Mouse (Mus musculus) heart, adult 9 months (tissue): ENCODE measurements around the gene Fosl2.

Source experiments
- DNase-seq, 2 experiments: peaks; one replicate each; pipeline ENCODE4 v3.0.0; 2022; ENCODE audit warnings: low spot score in 2 of 2

Gene Fosl2

GRCm38 (mm10) chr5:32135336-32136206 lies at the start of gene Fosl2:
Gene Fosl2, plus strand, starts transcription at chr5:32135801.
- peak; percentile 97 to 98 for DNase-seq

GRCm38 (mm10) chr5:32085971-32086370 lies 49.6 kb upstream of the Fosl2 start:
- DNase-seq, result no peak

GRCm38 (mm10) chr5:32086526-32087090 lies 49.0 kb upstream of the Fosl2 start:
- no peak for DNase-seq

- DNase-seq, result no peak
Observed at GRCm38 (mm10) chr5:32089481-32089880, 46.1 kb upstream of the Fosl2 start.

GRCm38 (mm10) chr5:32092281-32092680 lies 43.3 kb upstream of the Fosl2 start:
- DNase-seq, result no peak

GRCm38 (mm10) chr5:32098691-32099090 lies 36.9 kb upstream of the Fosl2 start:
- DNase-seq, result no peak

- DNase-seq, result peak; percentile 63 to 80
Observed at GRCm38 (mm10) chr5:32102484-32102883, 33.1 kb upstream of the Fosl2 start.

GRCm38 (mm10) chr5:32102971-32103431 lies 32.6 kb upstream of the Fosl2 start:
- DNase-seq, result peak; percentile 58 to 63

- no peak for DNase-seq
Observed at GRCm38 (mm10) chr5:32103545-32103944, 32.1 kb upstream of the Fosl2 start.

GRCm38 (mm10) chr5:32104119-32104990 lies 31.2 kb upstream of the Fosl2 start:
- DNase-seq, result no peak

- DNase-seq, result peak; percentile 39 to 57
Observed at GRCm38 (mm10) chr5:32106473-32107140, 29.0 kb upstream of the Fosl2 start.

GRCm38 (mm10) chr5:32110651-32111050 lies 24.9 kb upstream of the Fosl2 start:
- DNase-seq, result no peak

- peak in 1 of 2 experiments; percentile 51 for DNase-seq
Observed at GRCm38 (mm10) chr5:32112206-32112916, 23.2 kb upstream of the Fosl2 start.

- no peak for DNase-seq
Observed at GRCm38 (mm10) chr5:32120901-32121376, 14.7 kb upstream of the Fosl2 start.

- DNase-seq, result no peak
Observed at GRCm38 (mm10) chr5:32121936-32122335, 13.7 kb upstream of the Fosl2 start.

GRCm38 (mm10) chr5:32122363-32122762 lies 13.2 kb upstream of the Fosl2 start:
- DNase-seq, result no peak

GRCm38 (mm10) chr5:32124957-32125356 lies 10.6 kb upstream of the Fosl2 start:
- no peak for DNase-seq

GRCm38 (mm10) chr5:32127226-32127625 lies 8.4 kb upstream of the Fosl2 start:
- no peak for DNase-seq

GRCm38 (mm10) chr5:32127927-32128326 lies 7.7 kb upstream of the Fosl2 start:
- DNase-seq, result no peak

GRCm38 (mm10) chr5:32132971-32133501 lies 2.6 kb upstream of the Fosl2 start:
- peak; percentile 66 to 69 for DNase-seq
